ENCODE assay signal across 28 mouse cellular contexts in the genomic region with DNA sequence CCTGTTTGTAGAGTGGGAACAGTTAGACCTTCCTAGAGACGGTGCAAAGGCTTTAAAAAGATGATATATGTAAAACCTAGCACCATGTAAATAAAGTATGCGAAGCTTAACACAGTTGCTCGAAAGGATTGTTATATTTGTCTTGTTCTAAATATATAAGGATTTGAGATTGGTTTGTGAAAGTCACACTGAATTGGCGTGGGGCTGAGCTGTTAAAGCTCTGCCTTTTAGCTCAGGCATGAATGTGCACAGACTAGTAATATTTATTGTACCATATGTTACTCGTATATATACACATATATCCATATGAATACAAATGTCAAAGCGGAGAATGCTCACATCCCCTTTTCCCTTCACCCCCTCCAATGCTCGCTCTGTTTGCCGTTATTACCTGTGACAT.
DNase-seq lines count a peak whose midpoint lies in the region; ATAC-seq and TF ChIP-seq lines count a peak whose summit lies in the region.
"Had no signal": no experiment of that assay in that cellular context is flagged by ENCODE, and none has a peak within 500 bp of the region (broad histone marks: within the 10 kb centered on the region; RNA-seq: fewer than 3 reads in every experiment).

No protein-coding gene starts in this region.

- 74% methylated on average over 8 of the region's 8 CpGs for WGBS in forebrain, postnatal 0 days
- WGBS in forebrain, embryonic 12.5 days, result 90% methylated on average over 8 of the region's 8 CpGs

- intact Hi-C loops in left cerebral cortex, postnatal 14 days (cut with DNase I), result no loop called here

- no peak overlapping the region for H3K9ac ChIP-seq in forebrain, postnatal 0 days
- H3K9ac ChIP-seq in forebrain, embryonic 12.5 days, result no peak overlapping the region
- H3K9ac ChIP-seq: forebrain, embryonic 15.5 days; heart, embryonic 12.5 days; heart, embryonic 15.5 days; hindbrain, embryonic 13.5 days; intestine, embryonic 15.5 days had no signal

- H3K36me3 ChIP-seq in forebrain, postnatal 0 days (ENCODE audit: insufficient read depth), result no peaks in the 10 kb centered on the region
- H3K36me3 ChIP-seq in forebrain, embryonic 12.5 days (replicated peaks), result no peaks in the 10 kb centered on the region
- H3K36me3 ChIP-seq: forebrain, embryonic 10.5 days; forebrain, embryonic 15.5 days; G1E; heart, embryonic 12.5 days; heart, embryonic 15.5 days; hindbrain, embryonic 10.5 days; hindbrain, embryonic 13.5 days; intestine, embryonic 15.5 days had no signal

- H3K4me1 ChIP-seq in forebrain, postnatal 0 days (ENCODE audit: insufficient read depth), result no peaks in the 10 kb centered on the region
- no peaks in the 10 kb centered on the region for H3K4me1 ChIP-seq in forebrain, embryonic 12.5 days
- H3K4me1 ChIP-seq: forebrain, embryonic 10.5 days; forebrain, embryonic 15.5 days; heart, embryonic 12.5 days; heart, embryonic 15.5 days; hindbrain, embryonic 10.5 days; hindbrain, embryonic 13.5 days; intestine, embryonic 15.5 days had no signal

- H3K27ac ChIP-seq in forebrain, postnatal 0 days (ENCODE audit: low read depth, low read length), result no peak overlapping the region
- H3K27ac ChIP-seq in forebrain, embryonic 12.5 days, result no peak overlapping the region
- H3K27ac ChIP-seq: forebrain, embryonic 10.5 days; forebrain, embryonic 15.5 days; heart, embryonic 15.5 days; hindbrain, embryonic 10.5 days; hindbrain, embryonic 13.5 days; intestine, embryonic 15.5 days had no signal

- H3K9me3 ChIP-seq in forebrain, postnatal 0 days (ENCODE audit: low read length), result no peaks in the 10 kb centered on the region
- H3K9me3 ChIP-seq in forebrain, embryonic 12.5 days, result no peaks in the 10 kb centered on the region
- H3K9me3 ChIP-seq: forebrain, embryonic 10.5 days; forebrain, embryonic 15.5 days; heart, embryonic 12.5 days; heart, embryonic 15.5 days; hindbrain, embryonic 10.5 days; hindbrain, embryonic 13.5 days; intestine, embryonic 15.5 days had no signal

- ATAC-seq in forebrain, postnatal 0 days, result peak; percentile 84
- ATAC-seq in forebrain, embryonic 12.5 days (ENCODE audit: low FRiP score), result no peak
- ATAC-seq: forebrain, embryonic 15.5 days; hindbrain, embryonic 16.5 days; intestine, embryonic 15.5 days; Patski had no signal

- H3K4me2 ChIP-seq in forebrain, postnatal 0 days (ENCODE audit: low read depth), result no peak overlapping the region
- H3K4me2 ChIP-seq in forebrain, embryonic 12.5 days, result no peak overlapping the region
- H3K4me2 ChIP-seq: forebrain, embryonic 15.5 days; heart, embryonic 12.5 days; heart, embryonic 15.5 days; hindbrain, embryonic 13.5 days; intestine, embryonic 15.5 days had no signal

- H3K27me3 ChIP-seq in forebrain, postnatal 0 days (ENCODE audit: insufficient read depth, low read length), result no peaks in the 10 kb centered on the region
- H3K27me3 ChIP-seq in forebrain, embryonic 12.5 days, result no peaks in the 10 kb centered on the region
- H3K27me3 ChIP-seq: CH12.LX; forebrain, embryonic 15.5 days; heart, embryonic 12.5 days; heart, embryonic 15.5 days; hindbrain, embryonic 13.5 days; intestine, embryonic 15.5 days; Patski had no signal

- H3K4me3 ChIP-seq in forebrain, postnatal 0 days (ENCODE audit: low read depth, low read length), result no peak overlapping the region
- no peak overlapping the region for H3K4me3 ChIP-seq in forebrain, embryonic 12.5 days (replicated peaks)
- H3K4me3 ChIP-seq: forebrain, embryonic 10.5 days; forebrain, embryonic 15.5 days; heart, embryonic 12.5 days; heart, embryonic 15.5 days; hindbrain, embryonic 10.5 days; hindbrain, embryonic 13.5 days; intestine, embryonic 15.5 days had no signal

- no peak for TF ChIP-seq CTCF in forebrain, postnatal 0 days (IDR thresholded peaks at IDR 0.05; ENCODE audit: low read depth)

- peak; percentile 42 for DNase-seq in forebrain, postnatal 0 days
- peak; percentile 22 to 46 for DNase-seq in left cerebral cortex, postnatal 14 days (ENCODE audit: low spot score in 2 of 2)
- DNase-seq in left cerebral cortex, adult 18-20 months (ENCODE audit: low spot score in 2 of 2), result no peak
- DNase-seq in right cerebral cortex, postnatal 10 days (ENCODE audit: low spot score in 2 of 2), result peak; percentile 29 to 50
- DNase-seq in right cerebral cortex, postnatal 14 days, result no peak
- DNase-seq in cerebellum, adult 8-10 months, result no peak
- DNase-seq: adrenal gland, postnatal 10 days; adrenal gland, postnatal 36 days; B cell, adult 2 months; cerebellum, adult 11-12 months; cerebellum, adult 9-10 months; cerebellum, postnatal 14 days; gastrocnemius, postnatal 10 days; gastrocnemius, postnatal 36 days; heart, postnatal 10 days; heart, postnatal 36 days had no signal

Comparison
In these comparisons a context has a peak if more than half of its experiments do, and no peak if none do; other contexts are left out.
1. DNase-seq: peak in forebrain, postnatal 0 days (single experiment), left cerebral cortex, postnatal 14 days (2 of 2) and right cerebral cortex, postnatal 10 days (2 of 2); none in left cerebral cortex, adult 18-20 months (0 of 2), right cerebral cortex, postnatal 14 days (single experiment) and cerebellum, adult 8-10 months (single experiment).